Mouse (Mus musculus) small intestine, adult 2 months (tissue): ENCODE data around the gene Atp6v0b.

Experiments used
- CTCF ChIP-seq: fragments of 200-500 bp; IDR thresholded peaks from 2 replicates; pipeline ENCODE4 v1.5.1; 2012; ENCODE audit warnings: low read depth, mild to moderate bottlenecking, control low read depth, inconsistent platforms, low read length, moderate library complexity, mixed read lengths; ENCODE audit not compliant: insufficient replicate concordance, insufficient read length; ENCODE audit errors: extremely low read depth
- POLR2A ChIP-seq: fragments of 200-500 bp; IDR thresholded peaks from 2 replicates; pipeline ENCODE4 v1.6.1; 2012; ENCODE audit warnings: low read depth, mild to moderate bottlenecking, control low read depth, inconsistent platforms, low read length, moderate library complexity

- TF ChIP-seq CTCF (peak; percentile 52; the same call in 1 of the 2 replicates), POLR2A (no peak)
Observed at GRCm38 (mm10) chr4:117867823-117868222, 19.3 kb downstream of the Atp6v0b start.
